ENCODE assay signal across 11 mouse cellular contexts in genomic region chr6:45584467-45585094, GRCm38 (mm10).
A peak's percentile ranks its signal among the peaks of the same experiment; 100 is the strongest.
DNase-seq lines count a peak whose midpoint lies in the region; ATAC-seq lines count a peak whose summit lies in the region.
"Had no signal": no experiment of that assay in that cellular context is flagged by ENCODE, and none has a peak within 500 bp of the region (broad histone marks: within the 10 kb centered on the region; RNA-seq: fewer than 3 reads in every experiment).

No protein-coding gene starts in this region.

- no peak overlapping the region for H3K4me2 ChIP-seq in forebrain, embryonic 14.5 days (ENCODE audit: low read length)
- H3K4me2 ChIP-seq: neural tube, embryonic 12.5 days had no signal

- no peaks in the 10 kb centered on the region for H3K27me3 ChIP-seq in forebrain, embryonic 14.5 days (replicated peaks; ENCODE audit: control insufficient read depth, insufficient read depth, low read length)
- no peaks in the 10 kb centered on the region for H3K27me3 ChIP-seq in forebrain, embryonic 10.5 days (ENCODE audit: poor library complexity, severe bottlenecking)
- H3K27me3 ChIP-seq: neural tube, embryonic 12.5 days had no signal

- no peaks in the 10 kb centered on the region for H3K36me3 ChIP-seq in forebrain, embryonic 14.5 days (ENCODE audit: control insufficient read depth, insufficient read depth, low read length)
- no peaks in the 10 kb centered on the region for H3K36me3 ChIP-seq in forebrain, embryonic 10.5 days (replicated peaks)
- H3K36me3 ChIP-seq: neural tube, embryonic 12.5 days had no signal

- H3K4me3 ChIP-seq in forebrain, embryonic 14.5 days (ENCODE audit: low read depth, low read length): no peak overlapping the region
- H3K4me3 ChIP-seq in forebrain, embryonic 10.5 days: no peak overlapping the region
- H3K4me3 ChIP-seq: neural tube, embryonic 12.5 days had no signal

- no peaks in the 10 kb centered on the region for H3K4me1 ChIP-seq in forebrain, embryonic 14.5 days (ENCODE audit: control insufficient read depth, insufficient read depth, low read length)
- H3K4me1 ChIP-seq in forebrain, embryonic 10.5 days: no peaks in the 10 kb centered on the region
- H3K4me1 ChIP-seq: neural tube, embryonic 12.5 days had no signal

- 75% methylated on average over 6 of the region's 6 CpGs for WGBS in forebrain, embryonic 14.5 days
- 89% methylated on average over 6 of the region's 6 CpGs for WGBS in forebrain, embryonic 10.5 days

- ATAC-seq in forebrain, embryonic 14.5 days: peak; percentile 46; the same call in 1 of the 2 replicates

- no peak overlapping the region for H3K27ac ChIP-seq in forebrain, embryonic 14.5 days (ENCODE audit: low read depth, low read length)
- no peak overlapping the region for H3K27ac ChIP-seq in forebrain, embryonic 10.5 days
- H3K27ac ChIP-seq: macrophage; neural tube, embryonic 12.5 days had no signal

- no peaks in the 10 kb centered on the region for H3K9me3 ChIP-seq in forebrain, embryonic 14.5 days (replicated peaks; ENCODE audit: control insufficient read depth, low read length)
- no peaks in the 10 kb centered on the region for H3K9me3 ChIP-seq in forebrain, embryonic 10.5 days
- H3K9me3 ChIP-seq: neural tube, embryonic 12.5 days had no signal

- H3K9ac ChIP-seq in forebrain, embryonic 14.5 days (ENCODE audit: low read length): no peak overlapping the region
- H3K9ac ChIP-seq: neural tube, embryonic 12.5 days had no signal

- DNase-seq in forebrain, embryonic 14.5 days (ENCODE audit: low spot score): peak; percentile 39
- DNase-seq in forebrain, embryonic 10.5 days (ENCODE audit: extremely low spot score, low spot score): no peak
- peak; percentile 0 for DNase-seq in lung, postnatal 36 days
- no peak for DNase-seq in lung, postnatal 4 days
- DNase-seq in brain, embryonic 18.5 days (ENCODE audit: low read depth, low spot score): peak; percentile 16
- DNase-seq in layer of hippocampus, adult 8-10 months (ENCODE audit: low spot score in 2 of 2): peak; percentile 4 to 6
- DNase-seq in embryo, embryonic 11 days: no peak
- DNase-seq in embryo, embryonic 10.5 days (ENCODE audit: low spot score): no peak
- DNase-seq: kidney, adult 9 months had no signal

Comparison
In these comparisons a context has a peak if more than half of its experiments do, and no peak if none do; other contexts are left out.
1. DNase-seq: peak in forebrain, embryonic 14.5 days (single experiment), lung, postnatal 36 days (single experiment), brain, embryonic 18.5 days (single experiment) and layer of hippocampus, adult 8-10 months (2 of 2); none in forebrain, embryonic 10.5 days (single experiment), lung, postnatal 4 days (0 of 2), embryo, embryonic 11 days (single experiment) and embryo, embryonic 10.5 days (single experiment).